Mouse (Mus musculus) heart, adult 2 months (tissue): Measurements from ENCODE around the gene Ddr1.

Experiments
- CTCF ChIP-seq: fragments of 200-600 bp; IDR thresholded peaks from 2 replicates; pipeline ENCODE4 v1.8.1; 2022; ENCODE audit warnings: antibody characterized with exemption, mild to moderate bottlenecking, moderate library complexity
- POLR2A ChIP-seq: fragments of 200-500 bp; IDR thresholded peaks from 2 replicates; pipeline ENCODE4 v1.6.1; 2011; ENCODE audit warnings: mild to moderate bottlenecking, low read depth, low read length, control low read depth; ENCODE audit not compliant: insufficient read depth

DNA sequence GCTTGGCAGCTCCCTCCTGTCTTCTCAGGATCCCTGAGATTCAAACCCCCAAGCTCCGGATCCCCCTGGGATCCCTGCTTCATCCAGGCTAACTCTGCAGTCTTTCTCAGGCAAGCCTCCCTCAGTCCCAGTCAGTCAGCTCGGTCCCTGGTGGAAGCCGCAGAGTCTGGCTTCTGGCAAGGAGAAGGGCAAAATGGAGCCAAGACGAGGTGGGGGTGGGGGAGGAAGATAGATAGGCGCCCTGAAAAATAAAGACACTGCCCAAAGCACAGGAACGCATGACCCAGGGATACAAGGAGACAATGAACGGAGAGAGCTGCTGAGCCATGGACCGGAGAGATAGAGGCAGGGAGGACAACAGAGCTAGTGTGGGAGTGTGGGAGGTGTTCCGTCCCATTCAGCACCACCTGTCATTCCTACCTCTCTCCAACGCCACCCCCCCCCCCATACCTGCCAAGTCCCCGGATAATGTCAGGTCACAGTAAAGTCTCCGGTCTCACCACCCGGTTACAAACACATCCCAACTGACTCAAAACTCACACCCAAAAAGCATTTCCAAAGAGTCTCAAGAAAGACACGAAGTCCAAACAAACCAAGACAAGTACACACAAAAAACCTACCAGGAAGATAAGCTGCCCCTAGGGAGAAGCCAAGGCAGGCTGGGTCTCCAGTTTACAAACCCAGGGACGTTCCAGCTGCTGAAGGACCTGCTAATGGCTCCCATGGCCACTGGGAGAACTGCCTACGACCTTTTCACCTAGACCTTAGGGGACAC is 3.0 kb downstream of the Ddr1 start:
- TF ChIP-seq POLR2A (no peak; the same call in 1 of the 2 replicates), CTCF (no peak)
